Mouse (Mus musculus): ENCODE results near the gene Recql5. TPM values are rescaled to one million over a fixed set of nuclear protein-coding genes. Genes with fewer than 3 reads are reported as not detected.
"Not testable (repeated sequence)": the region's sequence is repeated elsewhere in the genome, so short reads cannot be mapped to it uniquely, and the experiment has no call there.

The Recql5 gene
- polyA plus RNA-seq, 1 experiment from 2014 or later, result 9.1 TPM

- H3K36me3 ChIP-seq, result 0 out of 2 replicates have a peak, but pooled peaks cover 18% of the 10 kb centered on the region
- peaks cover 22% of the 10 kb centered on the region for H3K4me1 ChIP-seq (replicated peaks)
- H3K9ac ChIP-seq, result no peak overlapping the region
- H3K9me3 ChIP-seq (replicated peaks), result no peaks in the 10 kb centered on the region
- no peak overlapping the region for H3K27ac ChIP-seq
- no peak overlapping the region for H3K4me2 ChIP-seq
- WGBS, result 52% methylated on average over 13 of the region's 13 CpGs
- ATAC-seq (replicated peaks; ENCODE audit: insufficient number of reproducible peaks, insufficient read depth, low FRiP score, low read depth), result no peak
- H3K4me3 ChIP-seq, result no peak overlapping the region; the same call in 1 of the 2 replicates
- peaks cover 54% of the 10 kb centered on the region for H3K27me3 ChIP-seq
Measured at GRCm38 (mm10) chr11:115857936-115858335, 75.3 kb downstream of the Recql5 start.

- 93% methylated on average over 4 of the region's 4 CpGs for WGBS
- Histone ChIP-seq H3K36me3 (peaks cover 21% of the 10 kb centered on the region; the same call in 1 of the 2 replicates), H3K4me1 (replicated peaks) (peaks cover 22% of the 10 kb centered on the region), H3K27me3 (peaks cover 48% of the 10 kb centered on the region)
- not testable (repeated sequence) for H3K9me3 ChIP-seq (replicated peaks); H3K27ac ChIP-seq; ATAC-seq (replicated peaks; ENCODE audit: insufficient number of reproducible peaks, insufficient read depth, low FRiP score, low read depth); H3K4me3 ChIP-seq; H3K9ac ChIP-seq; H3K4me2 ChIP-seq
Measured at GRCm38 (mm10) chr11:115857146-115857545, 76.1 kb downstream of the Recql5 start.

GRCm38 (mm10) chr11:115854674-115855073, 78.6 kb downstream of the Recql5 start:
- 86% methylated on average over 6 of the region's 6 CpGs for WGBS
- no peak overlapping the region for H3K27ac ChIP-seq
- H3K36me3 ChIP-seq, result peaks cover 40% of the 10 kb centered on the region
- H3K4me2 ChIP-seq, result no peak overlapping the region
- peaks cover 23% of the 10 kb centered on the region for H3K27me3 ChIP-seq
- H3K9me3 ChIP-seq (replicated peaks), result no peaks in the 10 kb centered on the region
- no peak overlapping the region for H3K9ac ChIP-seq
- ATAC-seq (replicated peaks; ENCODE audit: insufficient number of reproducible peaks, insufficient read depth, low FRiP score, low read depth), result no peak
- H3K4me1 ChIP-seq (replicated peaks), result peaks cover 17% of the 10 kb centered on the region
- no peak overlapping the region for H3K4me3 ChIP-seq

GRCm38 (mm10) chr11:115845819-115846218, 87.5 kb downstream of the Recql5 start:
- H3K4me1 ChIP-seq (replicated peaks), result peaks cover 34% of the 10 kb centered on the region
- 98% methylated on average over 2 of the region's 2 CpGs for WGBS
- ATAC-seq (replicated peaks; ENCODE audit: insufficient number of reproducible peaks, insufficient read depth, low FRiP score, low read depth), result no peak
- no peak overlapping the region for H3K9ac ChIP-seq
- no peak overlapping the region for H3K4me2 ChIP-seq
- no peaks in the 10 kb centered on the region for H3K27me3 ChIP-seq
- H3K4me3 ChIP-seq, result no peak overlapping the region
- H3K36me3 ChIP-seq, result peaks cover 43% of the 10 kb centered on the region
- H3K9me3 ChIP-seq (replicated peaks), result no peaks in the 10 kb centered on the region
- no peak overlapping the region for H3K27ac ChIP-seq

- Histone ChIP-seq H3K9me3 (replicated peaks) (no peaks in the 10 kb centered on the region), H3K9ac (no peak overlapping the region), H3K36me3 (peaks cover 31% of the 10 kb centered on the region), H3K4me3 (no peak overlapping the region), H3K4me1 (replicated peaks) (peaks cover 46% of the 10 kb centered on the region), H3K4me2 (no peak overlapping the region), H3K27me3 (no peaks in the 10 kb centered on the region), H3K27ac (no peak overlapping the region)
- ATAC-seq (replicated peaks; ENCODE audit: insufficient number of reproducible peaks, insufficient read depth, low FRiP score, low read depth), result no peak
- 75% methylated on average over 8 of the region's 8 CpGs for WGBS
Measured at GRCm38 (mm10) chr11:115844240-115844639, 89.0 kb downstream of the Recql5 start.

GRCm38 (mm10) chr11:115843891-115844239, 89.4 kb downstream of the Recql5 start:
- Histone ChIP-seq H3K27me3 (no peaks in the 10 kb centered on the region), H3K4me2 (no peak overlapping the region), H3K4me1 (replicated peaks) (peaks cover 50% of the 10 kb centered on the region), H3K27ac (0 out of 2 replicates have a peak overlapping the region, but pooled peaks have one; percentile 50), H3K9ac (no peak overlapping the region), H3K9me3 (replicated peaks) (no peaks in the 10 kb centered on the region), H3K36me3 (peaks cover 30% of the 10 kb centered on the region), H3K4me3 (no peak overlapping the region)
- WGBS, result 89% methylated on average over 5 of the region's 5 CpGs
- ATAC-seq (replicated peaks; ENCODE audit: insufficient number of reproducible peaks, insufficient read depth, low FRiP score, low read depth), result no peak

GRCm38 (mm10) chr11:115843141-115843890, 90.0 kb downstream of the Recql5 start:
- Histone ChIP-seq H3K9ac (no peak overlapping the region), H3K4me1 (replicated peaks) (peaks cover 56% of the 10 kb centered on the region), H3K27me3 (no peaks in the 10 kb centered on the region), H3K4me3 (no peak overlapping the region), H3K9me3 (replicated peaks) (no peaks in the 10 kb centered on the region), H3K36me3 (peaks cover 30% of the 10 kb centered on the region), H3K27ac (peak overlapping the region; percentile 95), H3K4me2 (no peak overlapping the region)
- WGBS, result 84% methylated on average over 11 of the region's 14 CpGs
- no peak for ATAC-seq (replicated peaks; ENCODE audit: insufficient number of reproducible peaks, insufficient read depth, low FRiP score, low read depth)

Other genes with a start within 250 kb of the Recql5 start
- 103 and 104 TPM in 2 replicates for gene Grb2, start 224.9 kb downstream of the Recql5 start, polyA plus RNA-seq (2015; fragmentation: Nextera tagmentation; extraction: Ambion mirVana)
- 36.7 and 38.8 TPM in 2 replicates for gene Tmem94, start 168.0 kb downstream of the Recql5 start, polyA plus RNA-seq (2015; fragmentation: Nextera tagmentation; extraction: Ambion mirVana)
- gene Caskin2, start 119.8 kb downstream of the Recql5 start, polyA plus RNA-seq (2015; fragmentation: Nextera tagmentation; extraction: Ambion mirVana), result 18.0 and 22.5 TPM in 2 replicates
- 20.1 and 26.4 TPM in 2 replicates for gene Tsen54, start 118.8 kb downstream of the Recql5 start, polyA plus RNA-seq (2015; fragmentation: Nextera tagmentation; extraction: Ambion mirVana)
- gene Llgl2, start 109.4 kb downstream of the Recql5 start, polyA plus RNA-seq (2015; fragmentation: Nextera tagmentation; extraction: Ambion mirVana), result 12.7 and 17.2 TPM in 2 replicates
- gene Myo15b, start 75.1 kb downstream of the Recql5 start, polyA plus RNA-seq (2015; fragmentation: Nextera tagmentation; extraction: Ambion mirVana), result 0.16 TPM in 2 replicates
- 52.1 and 56.3 TPM in 2 replicates for gene Smim5, start 33.5 kb downstream of the Recql5 start, polyA plus RNA-seq (2015; fragmentation: Nextera tagmentation; extraction: Ambion mirVana)
- gene Smim6, start 21.5 kb downstream of the Recql5 start, polyA plus RNA-seq (2015; fragmentation: Nextera tagmentation; extraction: Ambion mirVana), result 3.3 and 5.0 TPM in 2 replicates
- gene Sap30bp, start 195 bp downstream of the Recql5 start, polyA plus RNA-seq (2015; fragmentation: Nextera tagmentation; extraction: Ambion mirVana), result 21.4 and 21.9 TPM in 2 replicates
- gene Itgb4, start 41.2 kb upstream of the Recql5 start, polyA plus RNA-seq (2015; fragmentation: Nextera tagmentation; extraction: Ambion mirVana), result 1.2 and 3.9 TPM in 2 replicates
- gene Galk1, start 79.2 kb upstream of the Recql5 start, polyA plus RNA-seq (2015; fragmentation: Nextera tagmentation; extraction: Ambion mirVana), result 120 and 147 TPM in 2 replicates
- 648 and 727 TPM in 2 replicates for gene H3f3b, start 94.5 kb upstream of the Recql5 start, polyA plus RNA-seq (2015; fragmentation: Nextera tagmentation; extraction: Ambion mirVana)
- 19.5 and 27.3 TPM in 2 replicates for gene Unk, start 96.8 kb upstream of the Recql5 start, polyA plus RNA-seq (2015; fragmentation: Nextera tagmentation; extraction: Ambion mirVana)
- gene Unc13d, start 144.5 kb upstream of the Recql5 start, polyA plus RNA-seq (2015; fragmentation: Nextera tagmentation; extraction: Ambion mirVana), result 1.0 and 3.9 TPM in 2 replicates
- 121 and 139 TPM in 2 replicates for gene Wbp2, start 153.5 kb upstream of the Recql5 start, polyA plus RNA-seq (2015; fragmentation: Nextera tagmentation; extraction: Ambion mirVana)
- gene Trim47, start 193.7 kb upstream of the Recql5 start, polyA plus RNA-seq (2015; fragmentation: Nextera tagmentation; extraction: Ambion mirVana), result 79.1 and 91.1 TPM in 2 replicates
- 5.0 and 5.5 TPM in 2 replicates for gene Trim65, start 197.7 kb upstream of the Recql5 start, polyA plus RNA-seq (2015; fragmentation: Nextera tagmentation; extraction: Ambion mirVana)
- gene Mrpl38, start 205.4 kb upstream of the Recql5 start, polyA plus RNA-seq (2015; fragmentation: Nextera tagmentation; extraction: Ambion mirVana), result 90.7 and 94.4 TPM in 2 replicates
- gene Fbf1, start 234.7 kb upstream of the Recql5 start, polyA plus RNA-seq (2015; fragmentation: Nextera tagmentation; extraction: Ambion mirVana), result 19.8 and 26.0 TPM in 2 replicates